Mouse (Mus musculus): Measurements from ENCODE around the gene Prss48. TPM values are rescaled to one million over a fixed set of nuclear protein-coding genes. Genes with fewer than 3 reads are reported as not detected.

Prss48 gene
- polyA plus RNA-seq (2014; fragmentation: Illumina TruSeq; extraction: RNeasy Lipid Tissue Mini Kit (QIAGEN cat#74804); ENCODE audit: low read depth, low replicate concordance), result not detected

GRCm38 (mm10) chr3:86002423-86002822 is at the start of gene Prss48:
Gene Prss48 (minus strand): TSS chr3:86002491.

GRCm38 (mm10) chr3:85970742-85971598 is 31.3 kb downstream of the Prss48 start, which contains the start of gene Sh3d19:
Gene Sh3d19 (plus strand): TSS chr3:85971109.

Other genes with a start within 250 kb of the Prss48 start
- 3.1 TPM for gene Fam160a1, start 185.2 kb downstream of the Prss48 start, polyA plus RNA-seq (2014; fragmentation: Illumina TruSeq; extraction: RNeasy Lipid Tissue Mini Kit (QIAGEN cat#74804); ENCODE audit: low read depth, low replicate concordance)
- 2.9 TPM for gene Glt28d2, start 115.0 kb downstream of the Prss48 start, polyA plus RNA-seq (2014; fragmentation: Illumina TruSeq; extraction: RNeasy Lipid Tissue Mini Kit (QIAGEN cat#74804); ENCODE audit: low read depth, low replicate concordance)
- gene Gm37240, start 115.0 kb downstream of the Prss48 start, polyA plus RNA-seq (2014; fragmentation: Illumina TruSeq; extraction: RNeasy Lipid Tissue Mini Kit (QIAGEN cat#74804); ENCODE audit: low read depth, low replicate concordance), result 0.35 TPM
- gene Sh3d19, start 31.4 kb downstream of the Prss48 start, polyA plus RNA-seq (2014; fragmentation: Illumina TruSeq; extraction: RNeasy Lipid Tissue Mini Kit (QIAGEN cat#74804); ENCODE audit: low read depth, low replicate concordance), result 10.8 TPM
- gene Rps3a1, start 140.2 kb upstream of the Prss48 start, polyA plus RNA-seq (2014; fragmentation: Illumina TruSeq; extraction: RNeasy Lipid Tissue Mini Kit (QIAGEN cat#74804); ENCODE audit: low read depth, low replicate concordance), result 998 TPM
- 54.3 TPM for gene Lrba, start 222.2 kb upstream of the Prss48 start, polyA plus RNA-seq (2014; fragmentation: Illumina TruSeq; extraction: RNeasy Lipid Tissue Mini Kit (QIAGEN cat#74804); ENCODE audit: low read depth, low replicate concordance)